Mouse (Mus musculus) ES-E14 (cell line): ENCODE measurements around the gene Arhgef40.

ENCODE experiments used
- CHD2 ChIP-seq: IDR thresholded peaks from 2 replicates; pipeline ENCODE4 v1.6.1; 2014; ENCODE audit warnings: mild to moderate bottlenecking, low read depth, low read length, inconsistent platforms
- HCFC1 ChIP-seq: IDR thresholded peaks from 2 replicates; pipeline ENCODE4 v1.6.1; 2012; ENCODE audit warnings: low read length, inconsistent platforms, borderline replicate concordance; ENCODE audit not compliant: insufficient read depth
- MAFK ChIP-seq: IDR thresholded peaks from 2 replicates; pipeline ENCODE4 v1.6.1; 2014; ENCODE audit warnings: mild to moderate bottlenecking, low read depth, low read length, inconsistent platforms; ENCODE audit not compliant: insufficient read depth
- ZC3H11A ChIP-seq: IDR thresholded peaks from 2 replicates; pipeline ENCODE4 v1.6.1; 2012; ENCODE audit warnings: low read depth, mild to moderate bottlenecking, inconsistent platforms, low read length, borderline replicate concordance

DNA sequence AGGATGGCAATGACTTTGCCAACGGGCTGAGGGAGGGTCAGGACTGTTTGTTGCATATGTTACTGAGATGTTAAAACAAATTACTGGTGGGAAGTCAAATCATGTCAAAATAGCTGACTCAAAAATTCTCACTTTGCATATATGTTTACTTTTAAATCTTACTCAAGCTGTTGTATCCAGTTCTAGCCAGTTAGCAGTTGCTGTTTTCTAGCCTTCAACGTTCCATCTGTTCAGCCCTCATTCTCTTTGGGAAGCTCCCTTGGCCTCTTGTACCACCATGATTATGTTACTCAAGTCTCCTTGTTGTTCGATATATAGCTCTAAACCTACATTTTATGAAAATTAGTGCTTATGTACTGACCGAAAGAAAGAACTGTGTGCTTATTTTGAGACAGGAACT is 41.8 kb downstream of the Arhgef40 start:
- TF ChIP-seq CHD2 (no peak), MAFK (no peak), ZC3H11A (no peak), HCFC1 (no peak)
